Mouse (Mus musculus): ENCODE measurements at regions not wholly inside any gene's neighbourhood (a gene's known extent, or its start where the extent isn't known, plus 50 kb on each side); places are given as distances from the start of the nearest gene placed in this dataset.
"Not testable (repeated sequence)": the region's sequence is repeated elsewhere in the genome, so short reads cannot be mapped to it uniquely, and the experiment has no call there.

GRCm38 (mm10) chr11:8773862-8774261 is 109.5 kb upstream of the Tns3 start:
- DNase-seq (ENCODE audit: low read depth): no peak

GRCm38 (mm10) chr11:8773260-8773659 is 108.9 kb upstream of the Tns3 start:
- DNase-seq (ENCODE audit: low read depth): no peak

GRCm38 (mm10) chr11:8772541-8772940 is 108.2 kb upstream of the Tns3 start:
- no peak for DNase-seq (ENCODE audit: low read depth)

- DNase-seq (ENCODE audit: low read depth): not testable (repeated sequence)
Observed at GRCm38 (mm10) chr11:8768706-8769105, 104.4 kb upstream of the Tns3 start.

GRCm38 (mm10) chr11:8765541-8765885 is 101.2 kb upstream of the Tns3 start:
- DNase-seq (ENCODE audit: low read depth): no peak

- DNase-seq (ENCODE audit: low read depth): no peak
Observed at GRCm38 (mm10) chr11:8764861-8765540, 100.7 kb upstream of the Tns3 start.

GRCm38 (mm10) chr11:8763448-8763847 is 99.1 kb upstream of the Tns3 start:
- no peak for DNase-seq (ENCODE audit: low read depth)

- no peak for DNase-seq (ENCODE audit: low read depth)
Observed at GRCm38 (mm10) chr11:8762133-8762532, 97.8 kb upstream of the Tns3 start.

GRCm38 (mm10) chr11:8761626-8762025 is 97.3 kb upstream of the Tns3 start:
- no peak for DNase-seq (ENCODE audit: low read depth)

GRCm38 (mm10) chr11:8759858-8760257 is 95.5 kb upstream of the Tns3 start:
- peak; percentile 91 for DNase-seq (ENCODE audit: low read depth)

- not testable (repeated sequence) for DNase-seq (ENCODE audit: low read depth)
Observed at GRCm38 (mm10) chr11:8754508-8754907, 90.2 kb upstream of the Tns3 start.

- DNase-seq (ENCODE audit: low read depth): not testable (repeated sequence)
Observed at GRCm38 (mm10) chr11:8735784-8736183, 71.4 kb upstream of the Tns3 start.

- DNase-seq (ENCODE audit: low read depth): no peak
Observed at GRCm38 (mm10) chr11:8727007-8727406, 62.7 kb upstream of the Tns3 start.

GRCm38 (mm10) chr11:8725505-8725904 is 61.2 kb upstream of the Tns3 start:
- no peak for DNase-seq (ENCODE audit: low read depth)

GRCm38 (mm10) chr11:8723102-8723640 is 58.8 kb upstream of the Tns3 start:
- DNase-seq (ENCODE audit: low read depth): no peak

- no peak for DNase-seq (ENCODE audit: low read depth)
Observed at GRCm38 (mm10) chr11:8719211-8719966, 55.1 kb upstream of the Tns3 start.

- no peak for DNase-seq (ENCODE audit: low read depth)
Observed at GRCm38 (mm10) chr11:8717774-8718173, 53.4 kb upstream of the Tns3 start.

GRCm38 (mm10) chr11:8716858-8717257 is 52.5 kb upstream of the Tns3 start:
- DNase-seq (ENCODE audit: low read depth): no peak

- no peak for DNase-seq (ENCODE audit: low read depth)
Observed at GRCm38 (mm10) chr11:8715775-8716174, 51.4 kb upstream of the Tns3 start.

All from 416B (cell line).